Mouse (Mus musculus) erythroblast, embryonic 14.5 days (primary cell): Measurements from ENCODE around the gene Wipf1. TPM values are rescaled to one million over a fixed set of nuclear protein-coding genes. Genes with fewer than 3 reads are reported as not detected.

Source experiments
- H3K27me3 ChIP-seq: 2 replicates; pipeline ENCODE4 v1.6.1; 2012; ENCODE audit warnings: inconsistent platforms; ENCODE audit not compliant: control insufficient read depth
- H3K36me3 ChIP-seq: 2 replicates; pipeline ENCODE4 v1.6.1; 2012; ENCODE audit warnings: mild to moderate bottlenecking, inconsistent platforms; ENCODE audit not compliant: control insufficient read depth
- H3K4me1 ChIP-seq: 2 replicates; pipeline ENCODE4 v1.6.1; 2012; ENCODE audit warnings: inconsistent platforms; ENCODE audit not compliant: control insufficient read depth
- H3K4me3 ChIP-seq: replicated peaks from 2 replicates; pipeline ENCODE3; 2012; ENCODE audit warnings: moderate library complexity, mild to moderate bottlenecking, inconsistent platforms
- H3K9me3 ChIP-seq: 2 replicates; pipeline ENCODE4 v1.6.1; 2012; ENCODE audit warnings: low read length, inconsistent platforms, mixed read lengths; ENCODE audit not compliant: control insufficient read depth
- GATA1 ChIP-seq: IDR thresholded peaks from 2 replicates; pipeline ENCODE4 v1.6.1; 2012; ENCODE audit warnings: low read length, inconsistent platforms, mixed read lengths
- TAL1 ChIP-seq: IDR thresholded peaks from 3 replicates; pipeline ENCODE4 v1.6.1; 2012; ENCODE audit warnings: low read length, inconsistent platforms, mixed read lengths
- polyA plus RNA-seq: library from polyadenylated mRNA; stranded (reverse); fragments of >175 nt; gene quantifications from 2 replicates; pipeline ENCODE4 v1.2.3, GENCODE M21; 2012

Wipf1 gene
- polyA plus RNA-seq, 1 experiment, result 1.7 TPM

DNA sequence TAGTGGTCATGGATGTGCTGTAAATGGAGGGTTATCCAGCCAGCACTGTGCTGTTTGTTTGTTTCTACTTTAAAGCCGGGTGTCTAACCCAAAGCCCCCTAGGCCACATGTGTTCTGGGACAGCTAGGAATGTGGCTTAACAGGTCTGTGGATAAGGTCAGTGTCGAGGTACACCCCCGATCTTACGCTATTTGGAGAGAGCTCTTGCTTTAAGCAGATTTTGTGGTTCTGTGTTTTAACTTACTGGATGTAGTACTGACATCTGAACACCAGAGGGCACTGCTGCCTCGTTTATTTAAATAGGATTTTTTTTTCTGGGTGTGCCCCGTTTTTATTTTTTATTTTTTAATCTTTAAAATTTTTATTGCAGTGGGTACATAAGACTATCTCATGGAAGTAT lies 21.2 kb upstream of the Wipf1 start:
- TF ChIP-seq TAL1 (no peak), GATA1 (no peak)
- Histone ChIP-seq H3K9me3 (no peaks in the 10 kb centered on the region), H3K4me1 (no peaks in the 10 kb centered on the region), H3K27me3 (no peaks in the 10 kb centered on the region; the same call in 1 of the 2 replicates), H3K4me3 (no peak overlapping the region), H3K36me3 (no peaks in the 10 kb centered on the region)

GRCm38 (mm10) chr2:73548542-73548941 lies 19.0 kb upstream of the Wipf1 start:
- Histone ChIP-seq H3K4me3 (no peak overlapping the region), H3K27me3 (no peaks in the 10 kb centered on the region; the same call in 1 of the 2 replicates), H3K9me3 (no peaks in the 10 kb centered on the region), H3K36me3 (no peaks in the 10 kb centered on the region), H3K4me1 (no peaks in the 10 kb centered on the region)
- TF ChIP-seq GATA1, result no peak
- no peak for TF ChIP-seq TAL1

- no peaks in the 10 kb centered on the region for H3K36me3 ChIP-seq
- H3K4me1 ChIP-seq, result no peaks in the 10 kb centered on the region
- no peak overlapping the region for H3K4me3 ChIP-seq
- no peaks in the 10 kb centered on the region for H3K9me3 ChIP-seq
- no peaks in the 10 kb centered on the region; the same call in 1 of the 2 replicates for H3K27me3 ChIP-seq
- TF ChIP-seq GATA1 (no peak), TAL1 (no peak)
Measured at GRCm38 (mm10) chr2:73547256-73547655, 17.7 kb upstream of the Wipf1 start.

- Histone ChIP-seq H3K36me3 (no peaks in the 10 kb centered on the region), H3K27me3 (peaks cover 11% of the 10 kb centered on the region), H3K4me1 (peaks cover 2% of the 10 kb centered on the region; the same call in 1 of the 2 replicates), H3K9me3 (no peaks in the 10 kb centered on the region), H3K4me3 (no peak overlapping the region)
- no peak for TF ChIP-seq TAL1
- no peak for TF ChIP-seq GATA1
Measured at GRCm38 (mm10) chr2:73545556-73545955, 16.0 kb upstream of the Wipf1 start.

DNA sequence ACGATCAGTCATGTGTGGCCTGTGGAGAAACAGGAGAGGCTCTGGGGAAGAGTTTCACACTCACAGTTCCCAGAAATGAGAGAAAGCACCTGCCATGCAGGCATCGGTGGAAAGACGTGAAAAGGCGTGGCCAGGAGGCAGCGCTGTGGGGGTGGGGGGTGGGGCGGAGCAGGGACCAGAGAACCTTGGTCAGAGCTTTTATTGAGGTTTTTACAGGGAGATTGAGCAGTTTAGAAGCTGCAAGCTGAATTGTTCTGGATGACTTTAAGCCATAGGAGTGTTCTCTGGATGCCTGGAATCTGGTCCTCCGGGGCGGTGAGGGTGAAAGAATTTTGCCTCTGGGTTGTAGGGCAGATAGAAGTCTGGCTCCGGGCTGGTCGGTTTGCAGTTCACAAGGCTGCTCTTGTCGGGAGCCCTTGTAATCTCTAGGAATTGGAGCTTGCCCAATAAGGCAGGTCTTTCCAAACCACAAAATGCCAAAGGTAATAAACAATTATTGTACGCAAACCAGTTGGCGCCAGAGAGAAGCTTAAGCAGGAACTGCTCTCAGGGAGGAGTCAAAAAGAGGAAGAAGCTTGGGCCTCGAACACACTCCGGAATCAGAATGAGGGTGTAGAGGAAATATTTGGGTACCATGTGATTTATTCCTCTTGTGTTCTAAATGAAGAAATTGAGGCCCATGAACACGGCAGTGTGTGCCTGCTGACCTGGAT lies 11.1 kb upstream of the Wipf1 start:
- TF ChIP-seq GATA1 (no peak), TAL1 (no peak)
- H3K36me3 ChIP-seq, result no peaks in the 10 kb centered on the region
- peaks cover 26% of the 10 kb centered on the region for H3K27me3 ChIP-seq
- H3K4me3 ChIP-seq, result no peak overlapping the region
- H3K9me3 ChIP-seq, result no peaks in the 10 kb centered on the region
- peaks cover 2% of the 10 kb centered on the region for H3K4me1 ChIP-seq

DNA sequence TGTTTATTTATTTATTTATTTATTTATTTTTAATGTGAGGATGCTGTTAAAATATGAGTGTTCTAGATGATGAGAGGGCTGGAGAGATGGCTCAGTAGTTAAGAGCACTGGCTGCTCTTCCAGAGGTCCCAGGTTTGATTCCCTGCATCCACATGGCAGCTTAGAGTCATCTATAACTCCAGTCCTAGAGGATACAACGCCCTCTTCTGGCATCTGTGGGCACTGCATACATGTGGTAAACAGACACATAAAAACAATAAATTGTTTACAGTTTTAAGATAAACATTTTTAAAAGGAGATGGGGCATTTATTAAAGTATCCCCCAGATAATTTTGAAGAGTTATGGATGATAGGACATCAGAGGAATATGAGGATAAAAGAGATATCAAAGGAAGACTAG lies 10.2 kb upstream of the Wipf1 start:
- H3K27me3 ChIP-seq, result peaks cover 26% of the 10 kb centered on the region
- H3K9me3 ChIP-seq, result no peaks in the 10 kb centered on the region
- H3K4me1 ChIP-seq, result peaks cover 2% of the 10 kb centered on the region
- H3K4me3 ChIP-seq, result no peak overlapping the region
- H3K36me3 ChIP-seq, result no peaks in the 10 kb centered on the region
- TF ChIP-seq TAL1 (no peak), GATA1 (no peak)

DNA sequence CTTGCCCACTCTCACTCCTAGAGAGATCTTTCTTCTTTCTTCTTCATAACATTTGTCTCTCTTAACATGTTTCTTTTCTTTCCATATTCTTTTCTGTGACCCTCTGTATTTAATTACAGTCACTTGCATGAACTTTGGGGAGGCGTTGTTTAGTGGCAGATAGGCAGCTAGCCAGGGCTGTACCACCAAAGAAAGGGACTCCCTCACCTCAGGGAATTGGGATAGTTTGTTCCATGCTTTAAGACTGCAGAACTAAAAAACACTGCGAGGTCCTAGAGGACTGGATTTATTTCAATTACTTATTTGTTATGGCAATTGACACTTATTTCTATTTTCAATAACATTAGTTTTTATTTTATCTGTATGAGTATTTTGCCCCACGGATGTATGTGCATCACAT lies 9.6 kb upstream of the Wipf1 start:
- TF ChIP-seq GATA1 (no peak), TAL1 (no peak)
- Histone ChIP-seq H3K4me3 (no peak overlapping the region), H3K4me1 (peaks cover 2% of the 10 kb centered on the region), H3K9me3 (no peaks in the 10 kb centered on the region), H3K27me3 (peaks cover 26% of the 10 kb centered on the region), H3K36me3 (no peaks in the 10 kb centered on the region)

GRCm38 (mm10) chr2:73538590-73538989 lies 9.1 kb upstream of the Wipf1 start:
- Histone ChIP-seq H3K4me3 (no peak overlapping the region), H3K4me1 (peaks cover 4% of the 10 kb centered on the region), H3K36me3 (no peaks in the 10 kb centered on the region), H3K9me3 (no peaks in the 10 kb centered on the region), H3K27me3 (peaks cover 26% of the 10 kb centered on the region)
- TF ChIP-seq TAL1, result no peak
- no peak for TF ChIP-seq GATA1

- no peak for TF ChIP-seq TAL1
- no peak for TF ChIP-seq GATA1
- no peaks in the 10 kb centered on the region for H3K36me3 ChIP-seq
- peaks cover 13% of the 10 kb centered on the region for H3K4me1 ChIP-seq
- H3K9me3 ChIP-seq, result no peaks in the 10 kb centered on the region
- H3K4me3 ChIP-seq, result no peak overlapping the region
- peaks cover 22% of the 10 kb centered on the region for H3K27me3 ChIP-seq
Measured at GRCm38 (mm10) chr2:73536091-73536783, 6.7 kb upstream of the Wipf1 start.
